Mouse (Mus musculus): ENCODE measurements around the gene Nomo1.

Gene Nomo1

DNA sequence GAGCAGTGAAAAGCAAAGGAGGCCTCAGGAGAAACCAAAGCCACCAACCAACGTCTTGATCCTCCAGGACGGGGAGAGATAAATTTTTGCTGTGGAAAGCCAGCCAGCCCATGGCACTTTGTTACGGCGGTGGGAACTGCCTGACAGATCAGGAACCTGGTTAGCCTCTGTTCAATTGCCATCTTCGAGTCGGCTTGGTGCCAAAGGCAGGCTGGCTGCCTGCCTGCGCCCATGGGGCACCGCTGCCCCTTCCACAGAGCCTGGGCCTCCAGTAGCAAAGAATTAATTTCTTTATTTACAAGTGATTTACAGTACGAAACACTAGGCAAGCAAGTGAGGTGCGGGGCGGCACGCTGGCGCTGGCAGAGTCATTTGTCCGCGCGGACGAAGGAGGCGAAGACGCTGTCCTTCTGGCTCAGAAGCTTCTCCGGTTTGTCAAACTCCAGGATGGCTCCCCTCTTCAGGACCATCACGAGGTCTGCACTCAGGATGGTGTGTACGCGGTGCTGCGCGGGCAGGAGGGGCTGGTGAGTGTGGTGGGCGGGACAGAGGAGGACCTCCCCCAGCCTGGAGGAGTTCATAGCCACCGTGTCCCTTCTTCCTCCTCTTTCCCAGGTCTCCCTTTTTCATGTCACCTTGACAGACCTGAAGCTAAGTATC is 70.9 kb downstream of the Nomo1 start:
- DNase-seq = no peak

- DNase-seq = no peak
Measured at GRCm38 (mm10) chr7:46105484-46105883, 72.0 kb downstream of the Nomo1 start.

DNA sequence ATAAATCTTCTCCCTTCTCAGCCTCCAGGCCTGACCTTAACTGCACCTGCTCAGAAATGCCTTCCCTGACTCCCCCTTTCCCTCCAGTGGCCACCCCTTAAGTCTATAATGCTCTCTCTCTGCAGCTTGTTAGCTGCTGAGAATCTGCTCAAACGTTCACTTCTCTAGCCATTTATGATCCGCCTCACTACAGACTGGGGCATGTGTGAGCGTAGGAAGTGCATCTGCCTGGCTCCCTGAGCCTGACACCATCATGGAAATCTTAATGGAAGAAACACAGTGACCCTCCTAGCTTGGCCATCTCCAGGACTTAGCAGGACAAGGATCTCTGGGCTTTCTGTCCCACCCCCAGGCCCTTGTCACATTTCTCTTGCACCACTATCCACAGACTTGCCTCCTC is 76.6 kb downstream of the Nomo1 start:
- DNase-seq = no peak

- no peak for DNase-seq
Measured at GRCm38 (mm10) chr7:46111212-46111817, 77.8 kb downstream of the Nomo1 start.

DNA sequence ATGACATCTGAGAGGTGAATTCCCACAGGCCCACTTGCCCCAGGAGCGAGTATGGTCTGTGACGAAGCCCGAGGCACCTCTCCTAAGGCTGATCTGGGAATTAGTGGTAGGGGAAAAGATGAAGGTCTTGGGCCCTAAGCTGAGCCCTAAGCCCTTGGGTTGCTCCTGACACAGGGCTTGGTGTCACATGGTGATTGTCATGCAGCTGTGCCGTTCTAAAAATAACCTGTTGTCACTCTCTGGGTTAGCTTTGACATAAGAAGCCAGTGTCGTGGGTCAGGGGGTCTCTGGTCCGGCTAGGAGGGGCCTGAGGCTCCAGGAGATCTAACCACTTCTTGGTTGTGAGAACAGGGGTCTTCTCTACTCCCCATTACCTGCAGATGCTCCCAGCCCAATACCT is 78.4 kb downstream of the Nomo1 start:
- no peak for DNase-seq

DNA sequence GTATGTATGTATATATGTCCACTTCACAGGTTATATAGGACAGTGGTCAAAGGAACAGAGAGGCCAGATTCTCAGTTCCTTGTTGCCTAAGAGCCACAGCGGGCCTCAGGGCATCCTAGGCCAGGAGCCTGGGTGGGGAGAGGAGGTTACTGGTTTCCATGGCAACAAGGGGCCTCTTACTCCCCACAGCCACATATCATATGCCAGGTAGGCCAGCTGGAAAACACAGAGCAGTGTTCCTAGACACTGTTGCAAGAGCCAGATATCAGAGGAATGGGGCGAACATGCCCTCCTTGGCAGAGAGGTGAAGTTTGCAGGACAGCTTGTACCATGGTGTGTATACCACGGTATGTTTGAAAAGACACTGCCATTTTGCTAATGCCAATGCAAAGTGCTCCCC is 79.9 kb downstream of the Nomo1 start:
- DNase-seq = no peak

GRCm38 (mm10) chr7:46116118-46116581 is 82.7 kb downstream of the Nomo1 start:
- no peak for DNase-seq

DNA sequence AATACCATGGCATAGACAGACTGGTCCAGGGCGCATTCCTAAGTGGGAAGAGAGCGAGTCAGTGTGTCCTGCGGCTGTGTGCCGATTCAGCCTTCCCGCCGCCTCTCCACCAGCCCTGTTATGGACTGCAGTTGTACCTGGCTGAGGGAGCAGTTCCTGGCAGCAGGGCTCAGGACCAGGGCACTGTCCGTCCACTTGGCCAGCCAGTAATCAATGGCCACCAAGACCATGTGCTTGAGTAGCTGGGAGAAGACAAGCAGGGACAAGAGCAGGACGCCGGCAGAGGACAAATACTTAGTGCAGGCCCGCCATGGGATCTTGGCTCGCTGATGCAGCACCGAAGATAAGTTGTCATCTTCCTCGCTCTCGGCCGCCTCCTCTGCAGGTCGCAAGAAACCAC is 83.5 kb downstream of the Nomo1 start:
- no peak for DNase-seq

DNA sequence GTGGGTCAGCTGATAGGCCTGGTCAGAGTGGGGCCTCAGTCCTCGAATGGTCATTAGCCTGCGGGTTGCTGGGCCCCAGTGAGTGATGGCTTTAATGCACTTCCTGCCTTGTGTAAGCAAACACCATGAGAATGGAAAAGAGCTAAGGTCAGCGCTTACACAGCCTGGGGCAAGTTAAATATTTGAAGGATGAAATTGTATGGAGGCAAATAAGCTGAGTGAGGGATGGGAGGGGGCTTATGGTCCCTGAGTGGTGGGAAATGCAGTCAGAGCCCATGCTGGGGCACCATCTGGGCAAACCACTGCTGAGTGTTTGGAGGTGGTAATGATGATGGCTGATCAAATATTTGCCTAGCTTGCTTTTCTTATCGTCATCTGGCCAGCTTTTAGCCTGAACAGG is 89.5 kb downstream of the Nomo1 start:
- DNase-seq = no peak

GRCm38 (mm10) chr7:46124460-46124859 is 91.0 kb downstream of the Nomo1 start:
- DNase-seq = no peak

DNA sequence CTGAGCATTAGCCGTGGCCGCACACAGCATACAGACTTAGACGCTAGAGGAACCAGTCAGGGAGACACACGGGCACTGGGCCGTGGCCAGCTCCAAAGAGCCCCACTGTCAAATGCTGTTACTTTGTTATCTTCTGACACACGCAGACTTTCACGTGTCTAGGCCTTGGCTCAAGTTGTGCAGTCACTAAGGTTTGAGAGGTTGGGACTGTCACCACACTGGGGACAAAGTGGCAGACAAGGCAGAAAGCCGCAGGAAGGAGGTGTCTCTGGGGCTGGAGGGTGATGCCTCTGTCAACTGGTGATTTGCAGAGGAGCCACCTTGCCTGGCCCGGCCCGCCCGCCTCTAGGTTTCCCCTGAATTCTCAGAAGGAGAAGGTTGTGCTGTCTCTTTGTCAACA is 91.8 kb downstream of the Nomo1 start:
- DNase-seq = no peak

GRCm38 (mm10) chr7:46128196-46128595 is 94.7 kb downstream of the Nomo1 start:
- no peak for DNase-seq

DNA sequence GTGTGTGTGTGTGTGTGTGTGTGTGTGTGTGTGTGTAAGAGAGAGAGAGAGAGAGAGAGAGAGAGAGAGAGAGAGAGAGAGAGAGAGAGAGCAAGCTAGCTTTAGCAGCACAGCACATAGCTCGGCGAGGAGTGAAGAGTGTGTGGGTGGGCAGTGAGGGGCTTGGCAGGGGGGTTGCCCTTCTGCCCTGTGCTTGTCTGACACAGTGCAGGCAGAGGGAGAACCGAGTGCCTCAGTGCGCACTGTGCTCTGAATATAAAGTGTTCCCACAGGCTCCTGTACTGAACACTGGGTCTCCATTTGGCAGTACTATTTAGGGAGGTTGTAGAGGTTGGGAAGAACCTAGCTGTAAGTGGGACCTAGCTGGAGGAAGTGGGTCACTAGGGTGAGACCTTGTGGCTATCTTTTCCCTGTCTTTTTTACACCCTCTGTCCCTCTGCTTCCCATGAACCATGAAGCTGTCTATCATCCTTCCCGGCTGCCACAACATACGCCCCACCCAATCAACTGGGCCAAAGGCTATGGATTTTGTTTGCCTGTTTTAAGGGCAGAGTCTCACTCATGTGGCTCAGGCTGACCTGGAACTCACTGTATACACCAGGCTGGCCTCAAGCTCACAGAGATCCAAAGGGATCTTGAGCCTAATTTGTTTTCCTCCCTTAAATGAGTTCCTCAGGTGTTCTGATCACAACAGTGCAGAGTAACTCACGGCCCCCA is 96.1 kb downstream of the Nomo1 start:
- DNase-seq = no peak

DNA sequence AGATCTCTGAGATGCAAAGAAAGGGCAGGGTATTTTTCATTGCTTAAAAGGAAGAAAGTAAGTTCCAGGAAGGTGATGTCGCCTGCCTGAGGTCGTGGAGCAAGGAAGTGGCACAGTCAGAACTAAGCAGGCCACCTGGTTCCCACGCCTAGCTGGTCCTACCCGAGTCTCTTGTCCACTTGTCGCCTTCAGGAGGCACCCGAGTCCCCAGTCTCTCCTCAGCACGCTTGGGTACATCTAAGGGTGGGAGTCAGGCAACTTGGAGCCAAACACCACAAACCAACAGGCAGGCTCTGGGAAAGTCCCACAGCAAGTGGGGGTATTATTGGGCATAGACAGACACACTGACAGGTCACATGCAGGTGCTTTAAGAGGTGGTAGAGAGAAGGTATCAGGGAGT is 97.2 kb downstream of the Nomo1 start:
- no peak for DNase-seq

DNA sequence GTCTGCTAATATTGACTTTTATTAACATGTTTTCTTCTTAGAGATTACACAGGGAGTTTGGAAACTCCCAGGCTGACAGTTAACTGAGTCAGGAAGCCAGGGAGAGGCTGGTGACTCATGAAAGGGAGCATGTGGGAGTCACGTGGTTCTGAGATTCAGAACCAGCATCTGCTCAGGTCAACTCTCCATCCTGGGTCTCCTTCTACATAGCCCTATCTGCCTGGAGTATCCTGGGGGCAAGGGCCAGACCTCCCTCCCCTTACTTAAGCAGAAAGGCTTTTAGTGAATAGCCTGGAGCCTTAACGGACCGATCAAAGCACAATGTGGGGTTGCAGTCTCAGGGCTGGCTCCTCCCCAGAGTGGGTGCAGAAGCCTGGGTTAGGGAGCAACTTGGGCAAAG is 97.8 kb downstream of the Nomo1 start:
- peak; percentile 35 for DNase-seq

GRCm38 (mm10) chr7:46131806-46132205 is 98.3 kb downstream of the Nomo1 start:
- DNase-seq = peak; percentile 42

GRCm38 (mm10) chr7:46132229-46132628 is 98.7 kb downstream of the Nomo1 start:
- no peak for DNase-seq
